Mouse (Mus musculus): ENCODE measurements around the gene Jak1. TPM values are rescaled to one million over a fixed set of nuclear protein-coding genes. Genes with fewer than 3 reads are reported as not detected.

Gene Jak1
- polyA plus RNA-seq, 1 experiment from 2014 or later: 61.7 TPM

- peak; percentile 72 for ATAC-seq (ENCODE audit: low FRiP score)
- H3K4me2 ChIP-seq (replicated peaks): peak overlapping the region; percentile 33; the same call in 1 of the 2 replicates
- no peak overlapping the region for H3K27ac ChIP-seq
- H3K36me3 ChIP-seq: peaks cover 6% of the 10 kb centered on the region; the same call in 1 of the 2 replicates
- no peak overlapping the region; the same call in 1 of the 2 replicates for H3K9ac ChIP-seq
- no peak overlapping the region for H3K4me3 ChIP-seq
- 29% methylated on average over 9 of the region's 9 CpGs for WGBS
- H3K9me3 ChIP-seq (replicated peaks): no peaks in the 10 kb centered on the region
- peaks cover 8% of the 10 kb centered on the region; the same call in 1 of the 2 replicates for H3K4me1 ChIP-seq
- H3K27me3 ChIP-seq: no peaks in the 10 kb centered on the region
Measured at GRCm38 (mm10) chr4:101146047-101146745, 118.9 kb downstream of the Jak1 start.

GRCm38 (mm10) chr4:101144790-101145189 lies 120.3 kb downstream of the Jak1 start:
- Histone ChIP-seq H3K9me3 (replicated peaks) (no peaks in the 10 kb centered on the region), H3K27ac (no peak overlapping the region), H3K4me3 (no peak overlapping the region), H3K4me2 (replicated peaks) (no peak overlapping the region), H3K4me1 (peaks cover 8% of the 10 kb centered on the region; the same call in 1 of the 2 replicates), H3K36me3 (no peaks in the 10 kb centered on the region; the same call in 1 of the 2 replicates), H3K9ac (no peak overlapping the region), H3K27me3 (no peaks in the 10 kb centered on the region)
- 70% methylated on average over 7 of the region's 7 CpGs for WGBS
- no peak for ATAC-seq (ENCODE audit: low FRiP score)

GRCm38 (mm10) chr4:101144361-101144760 lies 120.7 kb downstream of the Jak1 start:
- no peaks in the 10 kb centered on the region for H3K9me3 ChIP-seq (replicated peaks)
- 50% methylated on average over 4 of the region's 4 CpGs for WGBS

GRCm38 (mm10) chr4:101143901-101144300 lies 121.2 kb downstream of the Jak1 start:
- Histone ChIP-seq H3K4me3 (no peak overlapping the region), H3K4me2 (replicated peaks) (no peak overlapping the region), H3K36me3 (no peaks in the 10 kb centered on the region; the same call in 1 of the 2 replicates), H3K4me1 (peaks cover 8% of the 10 kb centered on the region; the same call in 1 of the 2 replicates), H3K9me3 (replicated peaks) (no peaks in the 10 kb centered on the region), H3K9ac (no peak overlapping the region), H3K27ac (no peak overlapping the region), H3K27me3 (no peaks in the 10 kb centered on the region)
- WGBS: 61% methylated on average over 4 of the region's 4 CpGs
- no peak for ATAC-seq (ENCODE audit: low FRiP score)

More at GRCm38 (mm10) chr4:101144361-101144760, 120.7 kb downstream of the Jak1 start:
- Histone ChIP-seq H3K4me1 (peaks cover 8% of the 10 kb centered on the region; the same call in 1 of the 2 replicates), H3K36me3 (no peaks in the 10 kb centered on the region; the same call in 1 of the 2 replicates), H3K27me3 (no peaks in the 10 kb centered on the region), H3K27ac (no peak overlapping the region), H3K4me2 (replicated peaks) (no peak overlapping the region), H3K9ac (no peak overlapping the region), H3K4me3 (no peak overlapping the region)
- no peak for ATAC-seq (ENCODE audit: low FRiP score)

- H3K4me2 ChIP-seq (replicated peaks): no peak overlapping the region
- no peaks in the 10 kb centered on the region for H3K36me3 ChIP-seq
- no peak overlapping the region for H3K4me3 ChIP-seq
- no peak overlapping the region for H3K27ac ChIP-seq
- no peaks in the 10 kb centered on the region for H3K27me3 ChIP-seq
- peaks cover 8% of the 10 kb centered on the region; the same call in 1 of the 2 replicates for H3K4me1 ChIP-seq
- WGBS: 82% methylated on average over 5 of the region's 5 CpGs
- H3K9ac ChIP-seq: no peak overlapping the region
- ATAC-seq (ENCODE audit: low FRiP score): no peak
- no peaks in the 10 kb centered on the region for H3K9me3 ChIP-seq (replicated peaks)
Measured at GRCm38 (mm10) chr4:101141768-101142167, 123.3 kb downstream of the Jak1 start.

GRCm38 (mm10) chr4:101137975-101138374 lies 127.1 kb downstream of the Jak1 start:
- no peak for ATAC-seq (ENCODE audit: low FRiP score)
- Histone ChIP-seq H3K4me1 (no peaks in the 10 kb centered on the region), H3K36me3 (no peaks in the 10 kb centered on the region), H3K27ac (no peak overlapping the region), H3K4me2 (replicated peaks) (no peak overlapping the region), H3K27me3 (no peaks in the 10 kb centered on the region), H3K9ac (no peak overlapping the region), H3K9me3 (replicated peaks) (no peaks in the 10 kb centered on the region), H3K4me3 (no peak overlapping the region)
- 85% methylated on average over 11 of the region's 11 CpGs for WGBS

- Histone ChIP-seq H3K4me1 (no peaks in the 10 kb centered on the region), H3K4me3 (no peak overlapping the region), H3K36me3 (no peaks in the 10 kb centered on the region), H3K9me3 (replicated peaks) (no peaks in the 10 kb centered on the region), H3K27me3 (no peaks in the 10 kb centered on the region), H3K9ac (no peak overlapping the region), H3K4me2 (replicated peaks) (no peak overlapping the region), H3K27ac (no peak overlapping the region)
- 93% methylated on average over 14 of the region's 14 CpGs for WGBS
- ATAC-seq (ENCODE audit: low FRiP score): no peak
Measured at GRCm38 (mm10) chr4:101135909-101136308, 129.2 kb downstream of the Jak1 start.

GRCm38 (mm10) chr4:101135013-101135412 lies 130.1 kb downstream of the Jak1 start:
- Histone ChIP-seq H3K4me1 (no peaks in the 10 kb centered on the region), H3K9me3 (replicated peaks) (no peaks in the 10 kb centered on the region), H3K4me2 (replicated peaks) (no peak overlapping the region), H3K27ac (no peak overlapping the region), H3K4me3 (no peak overlapping the region), H3K27me3 (no peaks in the 10 kb centered on the region), H3K36me3 (no peaks in the 10 kb centered on the region), H3K9ac (no peak overlapping the region)
- ATAC-seq (ENCODE audit: low FRiP score): no peak
- WGBS: 85% methylated on average over 8 of the region's 8 CpGs

- WGBS: 88% methylated on average over 7 of the region's 7 CpGs
- Histone ChIP-seq H3K27ac (no peak overlapping the region), H3K4me2 (replicated peaks) (no peak overlapping the region), H3K36me3 (peaks cover 7% of the 10 kb centered on the region), H3K9ac (no peak overlapping the region), H3K4me3 (no peak overlapping the region), H3K27me3 (no peaks in the 10 kb centered on the region), H3K4me1 (no peaks in the 10 kb centered on the region), H3K9me3 (replicated peaks) (no peaks in the 10 kb centered on the region)
- no peak for ATAC-seq (ENCODE audit: low FRiP score)
Measured at GRCm38 (mm10) chr4:101121002-101121401, 144.1 kb downstream of the Jak1 start.

GRCm38 (mm10) chr4:101107122-101107521 lies 158.0 kb downstream of the Jak1 start:
- Histone ChIP-seq H3K4me3 (no peak overlapping the region), H3K9me3 (replicated peaks) (peaks cover 11% of the 10 kb centered on the region; the same call in 1 of the 2 replicates), H3K27ac (no peak overlapping the region), H3K36me3 (peaks cover 22% of the 10 kb centered on the region), H3K4me2 (replicated peaks) (no peak overlapping the region), H3K9ac (no peak overlapping the region), H3K4me1 (no peaks in the 10 kb centered on the region), H3K27me3 (no peaks in the 10 kb centered on the region)
- 93% methylated on average over 12 of the region's 12 CpGs for WGBS
- ATAC-seq (ENCODE audit: low FRiP score): no peak

Data from hindbrain, embryonic 12.5 days (tissue).